Mouse (Mus musculus) gonadal fat pad, adult 2 months (tissue): ENCODE measurements around the gene Xlr. TPM values are rescaled to one million over a fixed set of nuclear protein-coding genes. Genes with fewer than 3 reads are reported as not detected.
"Not testable (repeated sequence)": the region's sequence is repeated elsewhere in the genome, so short reads cannot be mapped to it uniquely, and the experiment has no call there.

Experiments used
- DNase-seq: peaks from one replicate; pipeline ENCODE4 v3.0.0-alpha.2; 2012; ENCODE audit warnings: low read depth
- polyA plus RNA-seq: library from polyadenylated mRNA; depleted of rRNA; stranded (reverse); fragments of >200 nt; gene quantifications from 2 replicates; pipeline ENCODE4 v1.2.3, GENCODE M21; 2012; rRNA removed

Gene Xlr
- polyA plus RNA-seq = 0.16 TPM in 1 of 2 replicates, not detected in the other

- not testable (repeated sequence) for DNase-seq
Measured at GRCm38 (mm10) chrX:53797519-53797918, at the start of gene Xlr. Xlr (minus strand) TSS chrX:53797706.

GRCm38 (mm10) chrX:53799074-53799473 lies 1.6 kb upstream of the Xlr start:
- no peak for DNase-seq

DNA sequence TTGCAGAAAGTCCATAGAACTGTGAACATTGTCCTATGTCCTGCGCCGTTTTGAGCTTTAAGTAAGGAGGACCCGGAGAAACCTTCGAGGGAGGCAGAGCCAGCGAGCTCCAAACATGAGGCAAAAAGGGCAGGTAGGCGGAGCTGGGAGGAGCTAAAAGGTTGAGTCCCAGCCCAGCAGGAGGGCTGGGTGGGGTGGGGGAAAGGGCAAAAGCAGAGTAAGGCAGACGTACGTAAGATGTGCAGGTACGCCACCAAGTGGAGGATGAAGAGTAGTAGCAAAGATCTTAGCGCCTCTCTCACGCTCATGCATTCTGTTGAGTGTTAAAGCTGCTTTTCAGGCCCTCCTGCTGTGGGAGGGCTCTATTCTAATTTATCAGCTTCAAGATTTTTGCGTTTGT lies 21.2 kb downstream of the Xlr start, which contains the start of gene Zfp36l3:
Gene Zfp36l3 (minus strand): TSS at position 119 of the 400 bp plus-strand sequence.
- DNase-seq = no peak

GRCm38 (mm10) chrX:53757736-53758135 lies 39.8 kb downstream of the Xlr start, which contains the start of gene 1700013H16Rik:
1700013H16Rik (minus strand) TSS chrX:53757831.
- DNase-seq = no peak

- no peak for DNase-seq
Measured at GRCm38 (mm10) chrX:53752851-53753250, 44.7 kb downstream of the Xlr start.

DNA sequence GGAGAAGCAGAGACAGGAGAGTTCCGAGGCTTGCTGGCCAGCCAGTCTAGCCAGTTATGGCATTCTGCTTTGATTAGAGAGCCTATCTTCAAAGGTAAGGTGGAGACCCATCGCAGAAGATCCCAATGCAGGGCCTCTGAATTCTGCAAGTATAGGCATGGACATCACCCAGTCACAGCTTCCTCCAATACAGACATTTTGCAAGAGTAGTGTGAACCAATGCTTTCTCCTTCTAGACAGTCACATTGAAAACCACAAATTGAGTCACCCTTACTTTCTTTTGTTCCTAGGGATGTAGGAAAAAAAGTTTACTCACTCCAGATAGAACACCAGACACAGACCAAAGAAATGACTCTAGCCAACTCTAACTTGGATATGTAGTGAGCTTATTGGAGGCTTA lies 68.5 kb downstream of the Xlr start:
- DNase-seq = no peak

Other genes starting within 250 kb of the Xlr start
- 27.6 and 29.7 TPM in 2 replicates for gene Rtl8c, start 189.7 kb downstream of the Xlr start, polyA plus RNA-seq
- gene Gm14597, start 188.7 kb downstream of the Xlr start, polyA plus RNA-seq = not detected in 2 replicates
- gene Rtl8a, start 154.0 kb downstream of the Xlr start, polyA plus RNA-seq = 107 and 154 TPM in 2 replicates
- 125 and 206 TPM in 2 replicates for gene Rtl8b, start 127.3 kb downstream of the Xlr start, polyA plus RNA-seq
- gene 4930502E18Rik, start 72.9 kb downstream of the Xlr start, polyA plus RNA-seq = not detected in 2 replicates
- gene 1700013H16Rik, start 39.9 kb downstream of the Xlr start, polyA plus RNA-seq = not detected in 2 replicates
- 0.06 TPM in 1 of 2 replicates, not detected in the other for gene Zfp36l3, start 21.3 kb downstream of the Xlr start, polyA plus RNA-seq